Mouse (Mus musculus) heart, postnatal 14 days (tissue): Measurements from ENCODE around the gene Gm20388. TPM values are rescaled to one million over a fixed set of nuclear protein-coding genes. Genes with fewer than 3 reads are reported as not detected.
"Not testable (repeated sequence)": the region's sequence is repeated elsewhere in the genome, so short reads cannot be mapped to it uniquely, and the experiment has no call there.

Experiments used
- DNase-seq, 2 experiments: peaks; one replicate each; pipeline ENCODE4 v3.0.0; 2021 to 2022
- intact Hi-C: fragments of 180-260 bp; cut with DNase I; formaldehyde crosslinking; loops from one replicate; pipeline ENCODE4 v1.15.1; 2025
- total RNA-seq, 2 experiments: library from RNA; stranded (reverse); gene quantifications; 2 replicates each; pipeline ENCODE4 v1.2.3; 2021

Gm20388 gene
- total RNA-seq, 2 experiments from 2014 or later, result 0.24 TPM; not detected in 1

- no peak for DNase-seq
- intact Hi-C loops, result no loop called here
Measured at GRCm38 (mm10) chr8:123275096-123275495, 3364.5 kb downstream of the Gm20388 start.

- DNase-seq, result no peak
- intact Hi-C loops, result no loop called here
Measured at GRCm38 (mm10) chr8:123278445-123278844, 3367.8 kb downstream of the Gm20388 start.

- intact Hi-C loops, result no loop called here
- DNase-seq, result no peak
Measured at GRCm38 (mm10) chr8:123279828-123280227, 3369.2 kb downstream of the Gm20388 start.

GRCm38 (mm10) chr8:123280302-123281094, 3369.9 kb downstream of the Gm20388 start:
- DNase-seq, result no peak
- intact Hi-C loops, result no loop called here

GRCm38 (mm10) chr8:123282994-123283393, 3372.4 kb downstream of the Gm20388 start:
- intact Hi-C loops, result not testable (repeated sequence)

GRCm38 (mm10) chr8:123283991-123284390, 3373.3 kb downstream of the Gm20388 start:
- no peak for DNase-seq
- intact Hi-C loops, result no loop called here

More at GRCm38 (mm10) chr8:123282994-123283393, 3372.4 kb downstream of the Gm20388 start:
- DNase-seq, result not testable (repeated sequence)

- intact Hi-C loops, result no loop called here
- DNase-seq, result no peak
Measured at GRCm38 (mm10) chr8:123284493-123284892, 3373.9 kb downstream of the Gm20388 start.

GRCm38 (mm10) chr8:123287362-123287761, 3376.7 kb downstream of the Gm20388 start:
- DNase-seq, result no peak
- intact Hi-C loops, result no loop called here

- peak; percentile 38 to 58 for DNase-seq
- intact Hi-C loops, result no loop called here
Measured at GRCm38 (mm10) chr8:123290166-123290565, 3379.5 kb downstream of the Gm20388 start.

- peak in 1 of 2 experiments; percentile 16 for DNase-seq
- intact Hi-C loops, result no loop called here
Measured at GRCm38 (mm10) chr8:123290679-123291078, 3380.0 kb downstream of the Gm20388 start.

GRCm38 (mm10) chr8:123291716-123292115, 3381.1 kb downstream of the Gm20388 start:
- DNase-seq, result peak; percentile 27 to 44
- intact Hi-C loops, result no loop called here

- DNase-seq, result no peak
- intact Hi-C loops, result no loop called here
Measured at GRCm38 (mm10) chr8:123292281-123292680, 3381.6 kb downstream of the Gm20388 start.

GRCm38 (mm10) chr8:123292785-123293184, 3382.1 kb downstream of the Gm20388 start:
- no peak for DNase-seq
- intact Hi-C loops, result no loop called here

- DNase-seq, result no peak
- intact Hi-C loops, result no loop called here
Measured at GRCm38 (mm10) chr8:123298301-123298700, 3387.7 kb downstream of the Gm20388 start.

- intact Hi-C loops, result no loop called here
- DNase-seq, result no peak
Measured at GRCm38 (mm10) chr8:123308738-123309137, 3398.1 kb downstream of the Gm20388 start.

- intact Hi-C loops, result loop anchor here (2.0 kb wide), 1 partner anchor 43 kb away; no protein-coding TSS in a partner anchor
- DNase-seq, result no peak
Measured at GRCm38 (mm10) chr8:123317781-123318466, 3407.3 kb downstream of the Gm20388 start.

- peak; percentile 92 to 93 for DNase-seq
- intact Hi-C loops, result loop anchor here (2.0 kb wide), 1 partner anchor 42 kb away; no protein-coding TSS in a partner anchor
Measured at GRCm38 (mm10) chr8:123318467-123318911, 3407.8 kb downstream of the Gm20388 start, which contains the start of gene Fanca. TSS of gene Fanca (minus strand) at chr8:123318576.

GRCm38 (mm10) chr8:123319522-123320164, 3409.0 kb downstream of the Gm20388 start:
- DNase-seq, result peak; percentile 23 to 48
- intact Hi-C loops, result loop anchor here (2.0 to 5.0 kb wide), 2 partner anchors 41 to 103 kb away; partner anchors contain the start of gene Def8

GRCm38 (mm10) chr8:123328552-123328951, 3417.9 kb downstream of the Gm20388 start:
- no peak for DNase-seq
- intact Hi-C loops, result no loop called here

GRCm38 (mm10) chr8:123329350-123329749, 3418.7 kb downstream of the Gm20388 start:
- intact Hi-C loops, result no loop called here

GRCm38 (mm10) chr8:123329961-123330360, 3419.3 kb downstream of the Gm20388 start:
- no peak for DNase-seq
- intact Hi-C loops, result loop anchor here (2.0 kb wide), 1 partner anchor 23 kb away; no protein-coding TSS in a partner anchor

More at GRCm38 (mm10) chr8:123329350-123329749, 3418.7 kb downstream of the Gm20388 start:
- no peak for DNase-seq
